Mouse (Mus musculus) midbrain, embryonic 10.5 days (tissue): ENCODE measurements around the gene Nfu1. TPM values are rescaled to one million over a fixed set of nuclear protein-coding genes. Genes with fewer than 3 reads are reported as not detected.
A peak's percentile ranks its signal among the peaks of the same experiment; 100 is the strongest.
"Not testable (repeated sequence)": the region's sequence is repeated elsewhere in the genome, so short reads cannot be mapped to it uniquely, and the experiment has no call there.

Experiments
- DNase-seq: peaks from one replicate; pipeline ENCODE4 v3.0.0-alpha.2; 2017; ENCODE audit warnings: low spot score
- H3K27ac ChIP-seq: fragments of 300-500 bp; sonication (generic); replicated peaks from 2 replicates; pipeline ENCODE4 v1.5.1; 2016; ENCODE audit warnings: mild to moderate bottlenecking
- H3K27me3 ChIP-seq: fragments of 300-500 bp; sonication (generic); 2 replicates; pipeline ENCODE4 v1.6.1; 2016; ENCODE audit warnings: low read depth, mild to moderate bottlenecking; ENCODE audit not compliant: poor library complexity, severe bottlenecking
- H3K36me3 ChIP-seq: fragments of 300-500 bp; sonication (generic); 2 replicates; pipeline ENCODE4 v1.6.1; 2016; ENCODE audit warnings: mild to moderate bottlenecking, moderate library complexity
- H3K4me1 ChIP-seq: fragments of 300-500 bp; sonication (generic); 2 replicates; pipeline ENCODE4 v1.6.1; 2016
- H3K4me3 ChIP-seq: fragments of 300-500 bp; sonication (generic); 2 replicates; pipeline ENCODE4 v1.5.1; 2016; ENCODE audit warnings: mild to moderate bottlenecking, moderate library complexity
- H3K9me3 ChIP-seq: fragments of 300-500 bp; sonication (generic); replicated peaks from 2 replicates; pipeline ENCODE4 v1.6.1; 2016; ENCODE audit warnings: mild to moderate bottlenecking
- WGBS: fragments of 180-500 bp; shearing (Covaris S2); methylation state at CpG from one replicate; pipeline ENCODE4 v1.1.7; 2016; 5-methylcytosine and 5-hydroxymethylcytosine counted together
- polyA plus RNA-seq: library from polyadenylated mRNA; unstranded; fragments of >200 nt; fragmentation: Nextera tagmentation; extraction: Ambion mirVana; gene quantifications from 2 replicates; pipeline ENCODE4 v1.2.1, GENCODE M21; 2016

Nfu1 gene
- polyA plus RNA-seq, 1 experiment from 2014 or later = 88.3 TPM

GRCm38 (mm10) chr6:86996629-86997307 is 12.3 kb upstream of the Nfu1 start:
- whole genome bisulfite sequencing = 87% methylated on average over 5 of the region's 5 CpGs
- H3K27ac ChIP-seq = no peak overlapping the region
- DNase-seq = no peak
- no peaks in the 10 kb centered on the region for H3K4me1 ChIP-seq
- H3K4me3 ChIP-seq = no peak overlapping the region
- no peaks in the 10 kb centered on the region for H3K9me3 ChIP-seq
- H3K27me3 ChIP-seq = no peaks in the 10 kb centered on the region
- peaks cover 42% of the 10 kb centered on the region for H3K36me3 ChIP-seq

DNA sequence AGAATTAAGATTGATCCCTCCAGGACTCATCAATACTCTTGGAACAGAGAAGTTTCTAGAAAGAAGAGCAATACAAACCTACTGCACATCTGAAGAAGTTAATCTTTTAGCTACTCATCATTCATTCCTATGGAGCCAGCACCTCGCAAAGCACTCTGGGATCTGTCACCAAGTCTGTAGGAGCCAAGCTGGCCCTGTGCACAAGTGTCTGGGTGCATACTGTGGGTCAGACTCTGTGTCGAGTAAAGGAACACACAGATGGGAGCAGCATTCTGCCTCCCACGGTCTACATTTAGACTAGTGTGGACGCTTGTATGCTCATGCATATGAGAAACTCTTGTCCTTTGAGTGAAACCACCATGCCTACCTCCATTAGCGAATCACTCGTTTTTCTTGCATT is 11.7 kb upstream of the Nfu1 start:
- WGBS = 94% methylated on average over 6 of the region's 6 CpGs
- H3K27me3 ChIP-seq = no peaks in the 10 kb centered on the region
- H3K4me1 ChIP-seq = no peaks in the 10 kb centered on the region
- no peak overlapping the region for H3K4me3 ChIP-seq
- H3K36me3 ChIP-seq = peaks cover 42% of the 10 kb centered on the region
- DNase-seq = no peak
- H3K27ac ChIP-seq = no peak overlapping the region
- H3K9me3 ChIP-seq = no peaks in the 10 kb centered on the region

DNA sequence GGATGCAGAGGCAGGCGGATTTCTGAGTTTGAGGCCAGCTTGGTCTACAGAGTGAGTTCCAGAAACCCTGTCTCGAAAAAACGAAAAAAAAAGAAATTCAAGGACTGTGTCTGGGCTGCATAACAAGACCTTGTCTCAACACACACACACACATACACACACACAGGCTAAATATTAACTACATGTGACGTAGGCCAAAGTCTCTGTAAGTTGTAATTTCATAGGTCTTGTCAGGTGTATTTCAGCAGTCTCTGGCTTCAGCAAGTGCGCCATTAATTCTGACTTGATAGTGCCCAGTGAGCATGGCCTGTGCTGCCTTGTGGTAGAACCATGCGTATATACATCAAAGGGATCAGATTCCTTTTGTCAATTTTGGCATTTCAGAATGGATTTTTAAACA is 7.0 kb upstream of the Nfu1 start:
- Histone ChIP-seq H3K9me3 (no peaks in the 10 kb centered on the region), H3K36me3 (peaks cover 22% of the 10 kb centered on the region), H3K27me3 (no peaks in the 10 kb centered on the region), H3K27ac (no peak overlapping the region), H3K4me1 (no peaks in the 10 kb centered on the region), H3K4me3 (no peak overlapping the region)
- no peak for DNase-seq
- 94% methylated on average over 6 of the region's 6 CpGs for WGBS

DNA sequence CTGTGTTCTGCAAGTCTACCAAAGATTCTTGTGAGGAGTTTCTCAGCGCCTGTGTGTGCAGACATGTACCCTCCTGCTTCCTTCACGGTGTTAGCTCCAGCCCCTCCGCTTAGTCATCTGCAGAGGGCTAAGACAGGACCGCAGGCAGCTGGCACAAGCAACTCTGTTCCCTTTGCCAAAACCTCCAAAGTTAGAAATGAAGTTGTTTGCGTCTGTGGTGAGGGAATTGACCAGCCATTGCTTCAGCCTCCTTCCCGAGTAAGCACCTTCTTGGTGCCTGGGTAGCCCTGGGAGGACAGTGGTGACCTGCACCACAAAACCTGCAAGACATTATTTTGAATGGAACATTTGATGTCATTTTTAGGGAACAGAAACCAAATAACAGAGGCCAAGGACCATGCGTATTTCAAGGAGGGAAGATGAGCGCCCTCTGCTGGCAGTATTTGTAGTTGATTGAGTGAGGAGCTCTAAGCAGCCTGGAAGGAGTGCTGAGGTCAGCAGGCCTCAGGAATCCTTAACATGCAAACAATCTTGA is 6.4 kb upstream of the Nfu1 start:
- WGBS = 55% methylated on average over 8 of the region's 8 CpGs
- Histone ChIP-seq H3K27me3 (no peaks in the 10 kb centered on the region), H3K36me3 (peaks cover 16% of the 10 kb centered on the region), H3K9me3 (no peaks in the 10 kb centered on the region), H3K4me1 (no peaks in the 10 kb centered on the region), H3K27ac (no peak overlapping the region), H3K4me3 (no peak overlapping the region)
- DNase-seq = peak; percentile 78

- 83% methylated on average over 2 of the region's 2 CpGs for WGBS
- Histone ChIP-seq H3K4me1 (peaks cover under 1% of the 10 kb centered on the region), H3K9me3 (no peaks in the 10 kb centered on the region), H3K27ac (no peak overlapping the region), H3K27me3 (no peaks in the 10 kb centered on the region), H3K36me3 (0 out of 2 replicates have a peak, but pooled peaks cover 3% of the 10 kb centered on the region), H3K4me3 (no peak overlapping the region)
- no peak for DNase-seq
Measured at GRCm38 (mm10) chr6:87004099-87004498, 4.9 kb upstream of the Nfu1 start.

- H3K27me3 ChIP-seq = no peaks in the 10 kb centered on the region
Measured at GRCm38 (mm10) chr6:87005577-87005976, 3.5 kb upstream of the Nfu1 start.

GRCm38 (mm10) chr6:87009692-87010328 is 774 bp downstream of the Nfu1 start:
- Histone ChIP-seq H3K27ac (peak overlapping the region; percentile 95), H3K4me3 (peak overlapping the region; percentile 92), H3K4me1 (peaks cover 17% of the 10 kb centered on the region), H3K27me3 (no peaks in the 10 kb centered on the region), H3K36me3 (peaks cover 14% of the 10 kb centered on the region), H3K9me3 (no peaks in the 10 kb centered on the region)
- DNase-seq = peak; percentile 93
- 0% methylated on average over 36 of the region's 36 CpGs for WGBS

More at GRCm38 (mm10) chr6:87005577-87005976, 3.5 kb upstream of the Nfu1 start:
- Histone ChIP-seq H3K36me3 (no peaks in the 10 kb centered on the region), H3K27ac (no peak overlapping the region), H3K9me3 (no peaks in the 10 kb centered on the region), H3K4me1 (peaks cover 10% of the 10 kb centered on the region), H3K4me3 (no peak overlapping the region)
- DNase-seq = no peak

GRCm38 (mm10) chr6:87016916-87017315 is 7.9 kb downstream of the Nfu1 start:
- H3K4me3 ChIP-seq = no peak overlapping the region
- no peaks in the 10 kb centered on the region for H3K27me3 ChIP-seq
- peaks cover 72% of the 10 kb centered on the region for H3K36me3 ChIP-seq
- 63% methylated on average over 4 of the region's 4 CpGs for WGBS
- no peak overlapping the region for H3K27ac ChIP-seq
- no peaks in the 10 kb centered on the region for H3K4me1 ChIP-seq
- DNase-seq = peak; percentile 37
- peaks cover 6% of the 10 kb centered on the region for H3K9me3 ChIP-seq

DNA sequence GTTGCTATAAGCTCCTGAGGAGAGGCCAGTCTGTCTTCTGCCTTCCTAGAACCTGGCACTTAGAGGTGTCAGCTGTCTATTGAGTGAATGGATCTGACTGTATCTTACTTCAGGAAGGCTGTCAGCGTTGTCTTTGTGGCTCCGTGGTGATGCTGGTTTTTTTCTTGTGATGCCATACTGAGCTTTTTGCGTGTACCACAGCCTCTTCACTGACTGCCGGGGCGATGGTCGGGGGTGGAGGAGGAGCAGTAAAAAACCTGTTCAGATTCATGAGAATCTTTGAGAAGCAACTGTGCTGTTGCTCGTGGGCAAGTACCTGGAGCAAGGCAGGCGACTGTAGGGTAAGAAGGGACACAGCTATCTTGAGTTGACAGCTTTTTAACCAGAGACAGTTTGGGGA is 9.8 kb downstream of the Nfu1 start:
- DNase-seq = no peak
- Histone ChIP-seq H3K36me3 (peaks cover 81% of the 10 kb centered on the region), H3K4me1 (no peaks in the 10 kb centered on the region), H3K27me3 (no peaks in the 10 kb centered on the region), H3K4me3 (no peak overlapping the region), H3K27ac (no peak overlapping the region), H3K9me3 (peaks cover 6% of the 10 kb centered on the region)
- WGBS = 90% methylated on average over 8 of the region's 8 CpGs

GRCm38 (mm10) chr6:87021791-87022190 is 12.8 kb downstream of the Nfu1 start:
- DNase-seq = no peak
- WGBS = 98% methylated on average over 12 of the region's 12 CpGs
- no peaks in the 10 kb centered on the region for H3K4me1 ChIP-seq
- H3K9me3 ChIP-seq = peaks cover 6% of the 10 kb centered on the region
- H3K27me3 ChIP-seq = no peaks in the 10 kb centered on the region
- H3K4me3 ChIP-seq = no peak overlapping the region
- no peak overlapping the region for H3K27ac ChIP-seq
- H3K36me3 ChIP-seq = peaks cover 90% of the 10 kb centered on the region

- no peaks in the 10 kb centered on the region for H3K4me1 ChIP-seq
- H3K27me3 ChIP-seq = no peaks in the 10 kb centered on the region
- H3K27ac ChIP-seq = no peak overlapping the region
- WGBS = 89% methylated on average over 7 of the region's 7 CpGs
- no peak overlapping the region for H3K4me3 ChIP-seq
- no peak for DNase-seq
- H3K36me3 ChIP-seq = peaks cover 78% of the 10 kb centered on the region
- no peaks in the 10 kb centered on the region for H3K9me3 ChIP-seq
Measured at GRCm38 (mm10) chr6:87026980-87027379, 17.9 kb downstream of the Nfu1 start.

DNA sequence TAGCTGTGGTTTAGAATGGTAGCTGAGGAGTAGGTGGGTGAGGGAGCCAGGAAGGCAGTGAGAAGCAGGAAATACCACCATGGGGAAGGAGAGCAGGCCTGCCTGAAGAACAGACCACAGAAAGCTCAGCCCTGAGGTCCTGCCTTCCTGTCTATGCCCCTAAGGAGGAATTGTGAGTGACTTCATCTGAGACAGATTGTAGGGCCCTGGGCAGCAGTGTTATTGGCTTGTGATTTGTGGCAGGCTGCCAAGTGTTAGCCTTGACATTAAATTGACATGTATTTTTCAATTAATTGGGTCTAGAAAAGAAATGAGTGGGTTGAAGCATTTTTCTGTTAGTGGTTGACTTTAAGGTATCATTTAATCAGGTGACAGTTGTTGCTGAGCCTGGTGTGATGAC is 19.8 kb downstream of the Nfu1 start:
- H3K36me3 ChIP-seq = peaks cover 63% of the 10 kb centered on the region
- H3K4me3 ChIP-seq = no peak overlapping the region
- no peaks in the 10 kb centered on the region for H3K4me1 ChIP-seq
- no peak for DNase-seq
- H3K27me3 ChIP-seq = no peaks in the 10 kb centered on the region
- H3K9me3 ChIP-seq = no peaks in the 10 kb centered on the region
- H3K27ac ChIP-seq = no peak overlapping the region

GRCm38 (mm10) chr6:87031310-87031709 is 22.3 kb downstream of the Nfu1 start:
- not testable (repeated sequence) for H3K27me3 ChIP-seq, H3K27ac ChIP-seq
- WGBS = 93% methylated on average over 7 of the region's 7 CpGs

More at GRCm38 (mm10) chr6:87031310-87031709, 22.3 kb downstream of the Nfu1 start:
- peaks cover 39% of the 10 kb centered on the region for H3K36me3 ChIP-seq
- not testable (repeated sequence) for DNase-seq, H3K4me1 ChIP-seq, H3K9me3 ChIP-seq, H3K4me3 ChIP-seq
